Mouse (Mus musculus): ENCODE measurements around the gene 4931406C07Rik. TPM values are rescaled to one million over a fixed set of nuclear protein-coding genes. Genes with fewer than 3 reads are reported as not detected.

Gene 4931406C07Rik
- polyA plus RNA-seq, 1 experiment: 10.0 TPM

GRCm38 (mm10) chr9:15250376-15250775, 55.9 kb downstream of the 4931406C07Rik start:
- peaks cover 8% of the 10 kb centered on the region; the same call in 1 of the 2 replicates for H3K36me3 ChIP-seq (ENCODE audit: control insufficient read depth, insufficient read depth, low read length)
- 29% methylated on average over 7 of the region's 7 CpGs for WGBS
- H3K4me1 ChIP-seq (ENCODE audit: control insufficient read depth, insufficient read depth, insufficient read length, low read length): peaks cover 29% of the 10 kb centered on the region
- H3K4me3 ChIP-seq (ENCODE audit: low read depth, low read length): no peak overlapping the region
- H3K27me3 ChIP-seq (ENCODE audit: control insufficient read depth, insufficient read depth, low read length): no peaks in the 10 kb centered on the region
- TF ChIP-seq POLR2A (IDR thresholded peaks at IDR 0.05; ENCODE audit: low read depth, low read length) (no peak), CTCF (IDR thresholded peaks at IDR 0.05; ENCODE audit: extremely low read depth, insufficient read length, insufficient replicate concordance, low read depth, low read length) (no peak)
- H3K27ac ChIP-seq (ENCODE audit: insufficient read depth, low read depth, low read length): peak overlapping the region; percentile 87

- Histone ChIP-seq H3K27me3 (ENCODE audit: control insufficient read depth, insufficient read depth, low read length) (no peaks in the 10 kb centered on the region), H3K4me3 (ENCODE audit: low read depth, low read length) (peak overlapping the region; percentile 13; the same call in 1 of the 2 replicates), H3K36me3 (ENCODE audit: control insufficient read depth, insufficient read depth, low read length) (0 out of 2 replicates have a peak, but pooled peaks cover 2% of the 10 kb centered on the region), H3K4me1 (ENCODE audit: control insufficient read depth, insufficient read depth, insufficient read length, low read length) (peaks cover 51% of the 10 kb centered on the region), H3K27ac (ENCODE audit: insufficient read depth, low read depth, low read length) (peak overlapping the region; percentile 92)
- WGBS: 26% methylated on average over 14 of the region's 14 CpGs
- TF ChIP-seq POLR2A (IDR thresholded peaks at IDR 0.05; ENCODE audit: low read depth, low read length): no peak; the same call in 1 of the 2 replicates
- no peak for TF ChIP-seq CTCF (IDR thresholded peaks at IDR 0.05; ENCODE audit: extremely low read depth, insufficient read length, insufficient replicate concordance, low read depth, low read length)
These were observed 60.8 kb downstream of the 4931406C07Rik start for GRCm38 (mm10) chr9:15245319-15246075.

GRCm38 (mm10) chr9:15242130-15242529, 64.1 kb downstream of the 4931406C07Rik start:
- TF ChIP-seq POLR2A (IDR thresholded peaks at IDR 0.05; ENCODE audit: low read depth, low read length): no peak
- TF ChIP-seq CTCF (IDR thresholded peaks at IDR 0.05; ENCODE audit: extremely low read depth, insufficient read length, insufficient replicate concordance, low read depth, low read length): no peak
- Histone ChIP-seq H3K27me3 (ENCODE audit: control insufficient read depth, insufficient read depth, low read length) (no peaks in the 10 kb centered on the region), H3K4me1 (ENCODE audit: control insufficient read depth, insufficient read depth, insufficient read length, low read length) (peaks cover 43% of the 10 kb centered on the region), H3K27ac (ENCODE audit: insufficient read depth, low read depth, low read length) (peak overlapping the region; percentile 87), H3K4me3 (ENCODE audit: low read depth, low read length) (no peak overlapping the region), H3K36me3 (ENCODE audit: control insufficient read depth, insufficient read depth, low read length) (0 out of 2 replicates have a peak, but pooled peaks cover 2% of the 10 kb centered on the region)
- 50% methylated on average over 1 of the region's 1 CpGs for WGBS

GRCm38 (mm10) chr9:15241596-15241939, 64.7 kb downstream of the 4931406C07Rik start:
- WGBS: 26% methylated on average over 9 of the region's 9 CpGs
- Histone ChIP-seq H3K4me1 (ENCODE audit: control insufficient read depth, insufficient read depth, insufficient read length, low read length) (peaks cover 43% of the 10 kb centered on the region), H3K27ac (ENCODE audit: insufficient read depth, low read depth, low read length) (peak overlapping the region; percentile 87), H3K36me3 (ENCODE audit: control insufficient read depth, insufficient read depth, low read length) (0 out of 2 replicates have a peak, but pooled peaks cover 2% of the 10 kb centered on the region), H3K4me3 (ENCODE audit: low read depth, low read length) (peak overlapping the region; percentile 33; the same call in 1 of the 2 replicates), H3K27me3 (ENCODE audit: control insufficient read depth, insufficient read depth, low read length) (no peaks in the 10 kb centered on the region)
- peak; percentile 62; the same call in 1 of the 2 replicates for TF ChIP-seq CTCF (IDR thresholded peaks at IDR 0.05; ENCODE audit: extremely low read depth, insufficient read length, insufficient replicate concordance, low read depth, low read length)
- TF ChIP-seq POLR2A (IDR thresholded peaks at IDR 0.05; ENCODE audit: low read depth, low read length): no peak

- Histone ChIP-seq H3K27ac (ENCODE audit: insufficient read depth, low read depth, low read length) (peak overlapping the region; percentile 58; the same call in 1 of the 2 replicates), H3K4me3 (ENCODE audit: low read depth, low read length) (peak overlapping the region; percentile 65), H3K27me3 (ENCODE audit: control insufficient read depth, insufficient read depth, low read length) (no peaks in the 10 kb centered on the region), H3K36me3 (ENCODE audit: control insufficient read depth, insufficient read depth, low read length) (0 out of 2 replicates have a peak, but pooled peaks cover 2% of the 10 kb centered on the region), H3K4me1 (ENCODE audit: control insufficient read depth, insufficient read depth, insufficient read length, low read length) (peaks cover 38% of the 10 kb centered on the region)
- no peak for TF ChIP-seq CTCF (IDR thresholded peaks at IDR 0.05; ENCODE audit: extremely low read depth, insufficient read length, insufficient replicate concordance, low read depth, low read length)
- no peak for TF ChIP-seq POLR2A (IDR thresholded peaks at IDR 0.05; ENCODE audit: low read depth, low read length)
- WGBS: 59% methylated on average over 6 of the region's 6 CpGs
These were observed 65.2 kb downstream of the 4931406C07Rik start for GRCm38 (mm10) chr9:15240863-15241595.

GRCm38 (mm10) chr9:15240006-15240405, 66.2 kb downstream of the 4931406C07Rik start:
- WGBS: 77% methylated on average over 6 of the region's 6 CpGs
- Histone ChIP-seq H3K36me3 (ENCODE audit: control insufficient read depth, insufficient read depth, low read length) (0 out of 2 replicates have a peak, but pooled peaks cover 2% of the 10 kb centered on the region), H3K27me3 (ENCODE audit: control insufficient read depth, insufficient read depth, low read length) (no peaks in the 10 kb centered on the region), H3K4me1 (ENCODE audit: control insufficient read depth, insufficient read depth, insufficient read length, low read length) (peaks cover 31% of the 10 kb centered on the region), H3K4me3 (ENCODE audit: low read depth, low read length) (peak overlapping the region; percentile 65), H3K27ac (ENCODE audit: insufficient read depth, low read depth, low read length) (peak overlapping the region; percentile 58)
- TF ChIP-seq CTCF (IDR thresholded peaks at IDR 0.05; ENCODE audit: extremely low read depth, insufficient read length, insufficient replicate concordance, low read depth, low read length) (no peak), POLR2A (IDR thresholded peaks at IDR 0.05; ENCODE audit: low read depth, low read length) (no peak)
